Mouse (Mus musculus) stomach, postnatal 0 days (tissue): ENCODE data around the gene 4933415A04Rik. TPM values are rescaled to one million over a fixed set of nuclear protein-coding genes. Genes with fewer than 3 reads are reported as not detected.

Experiments used
- ATAC-seq: fragments of 200-750 bp; cut with Nextera tagmentation; 2 replicates; pipeline ENCODE4 v1.8.0; 2017; ENCODE audit not compliant: low FRiP score, low TSS enrichment
- DNase-seq: peaks from one replicate; pipeline ENCODE4 v3.0.0-alpha.2; 2016; ENCODE audit warnings: low spot score
- H3K27ac ChIP-seq: fragments of 300-500 bp; sonication (generic); replicated peaks from 2 replicates; pipeline ENCODE4 v1.5.1; 2014; ENCODE audit warnings: mild to moderate bottlenecking, control low read depth
- H3K27me3 ChIP-seq: fragments of 300-500 bp; sonication (generic); 2 replicates; pipeline ENCODE4 v1.6.1; 2014; ENCODE audit warnings: low read length; ENCODE audit not compliant: control insufficient read depth, insufficient read depth
- H3K36me3 ChIP-seq: fragments of 300-500 bp; sonication (generic); 2 replicates; pipeline ENCODE4 v1.6.1; 2014; ENCODE audit warnings: low read length, mixed read lengths; ENCODE audit not compliant: control insufficient read depth, insufficient read depth
- H3K4me1 ChIP-seq: fragments of 300-500 bp; sonication (generic); replicated peaks from 2 replicates; pipeline ENCODE4 v1.6.1; 2014; ENCODE audit warnings: antibody characterized with exemption; ENCODE audit not compliant: control insufficient read depth, insufficient read depth
- H3K4me2 ChIP-seq: fragments of 300-500 bp; sonication (generic); replicated peaks from 2 replicates; pipeline ENCODE4 v1.6.1; 2014; ENCODE audit warnings: low read depth, mild to moderate bottlenecking, control low read depth, moderate library complexity
- H3K4me3 ChIP-seq: fragments of 300-500 bp; sonication (generic); 2 replicates; pipeline ENCODE4 v1.5.1; 2014; ENCODE audit warnings: low read depth, low read length, control low read depth
- H3K9ac ChIP-seq: fragments of 300-500 bp; sonication (generic); 2 replicates; pipeline ENCODE4 v1.6.1; 2014; ENCODE audit warnings: mild to moderate bottlenecking, low read length, control low read depth, mixed read lengths
- H3K9me3 ChIP-seq: fragments of 300-500 bp; sonication (generic); 2 replicates; pipeline ENCODE4 v1.6.1; 2016; ENCODE audit warnings: low read length; ENCODE audit not compliant: control insufficient read depth
- CTCF ChIP-seq: IDR thresholded peaks from 2 replicates; pipeline ENCODE4 v1.5.1; 2016; ENCODE audit warnings: antibody characterized with exemption, low read depth, mild to moderate bottlenecking, moderate library complexity
- EP300 ChIP-seq: optimal IDR thresholded peaks from 2 replicates; pipeline ENCODE3; 2016; ENCODE audit warnings: antibody characterized with exemption
- WGBS: fragments of 180-500 bp; shearing (Covaris S2); extraction: QIAGEN DNeasy Blood & Tissue Kit; methylation state at CpG from one replicate; pipeline ENCODE4 v1.1.7; 2014; 5-methylcytosine and 5-hydroxymethylcytosine counted together
- polyA plus RNA-seq: library from polyadenylated mRNA; unstranded; fragments of >200 nt; fragmentation: Nextera tagmentation; extraction: Ambion mirVana; gene quantifications from 2 replicates; pipeline ENCODE4 v1.2.1, GENCODE M21; 2015

Gene 4933415A04Rik
- polyA plus RNA-seq, 1 experiment from 2014 or later = 2.4 TPM

- 88% methylated on average over 6 of the region's 6 CpGs for WGBS
- no peak for DNase-seq
- Histone ChIP-seq H3K27ac (no peak overlapping the region), H3K9ac (no peak overlapping the region), H3K36me3 (no peaks in the 10 kb centered on the region), H3K9me3 (no peaks in the 10 kb centered on the region), H3K4me3 (no peak overlapping the region), H3K27me3 (no peaks in the 10 kb centered on the region), H3K4me2 (no peak overlapping the region), H3K4me1 (peaks cover 5% of the 10 kb centered on the region)
- TF ChIP-seq EP300 (no peak), CTCF (no peak)
- ATAC-seq = no peak
Observed at GRCm38 (mm10) chr11:43552675-43553074, 34.2 kb upstream of the 4933415A04Rik start.

- H3K27ac ChIP-seq = no peak overlapping the region
- ATAC-seq (no peak), DNase-seq (no peak)
- 0 out of 2 replicates have a peak, but pooled peaks cover 2% of the 10 kb centered on the region for H3K36me3 ChIP-seq
- H3K4me2 ChIP-seq = no peak overlapping the region
- no peak overlapping the region for H3K9ac ChIP-seq
- no peaks in the 10 kb centered on the region for H3K4me1 ChIP-seq
- TF ChIP-seq EP300 = no peak
- TF ChIP-seq CTCF = peak; percentile 66
- no peak overlapping the region for H3K4me3 ChIP-seq
- H3K27me3 ChIP-seq = no peaks in the 10 kb centered on the region
- WGBS = 86% methylated on average over 11 of the region's 11 CpGs
- H3K9me3 ChIP-seq = no peaks in the 10 kb centered on the region
Observed at GRCm38 (mm10) chr11:43556538-43556937, 30.3 kb upstream of the 4933415A04Rik start.

GRCm38 (mm10) chr11:43559515-43560292, 27.1 kb upstream of the 4933415A04Rik start:
- no peak overlapping the region for H3K4me2 ChIP-seq
- DNase-seq = no peak
- H3K4me3 ChIP-seq = no peak overlapping the region
- 35% methylated on average over 6 of the region's 6 CpGs for WGBS
- no peak overlapping the region for H3K27ac ChIP-seq
- TF ChIP-seq EP300 = no peak
- no peak for TF ChIP-seq CTCF
- H3K27me3 ChIP-seq = no peaks in the 10 kb centered on the region
- H3K9ac ChIP-seq = no peak overlapping the region
- ATAC-seq = no peak
- H3K9me3 ChIP-seq = no peaks in the 10 kb centered on the region
- 0 out of 2 replicates have a peak, but pooled peaks cover 2% of the 10 kb centered on the region for H3K36me3 ChIP-seq
- no peaks in the 10 kb centered on the region for H3K4me1 ChIP-seq

GRCm38 (mm10) chr11:43563654-43564244, 23.1 kb upstream of the 4933415A04Rik start:
- 43% methylated on average over 10 of the region's 10 CpGs for WGBS

GRCm38 (mm10) chr11:43565414-43565813, 21.4 kb upstream of the 4933415A04Rik start:
- DNase-seq (no peak), ATAC-seq (no peak)
- WGBS = 57% methylated on average over 2 of the region's 2 CpGs
- no peak overlapping the region for H3K9ac ChIP-seq
- H3K27ac ChIP-seq = no peak overlapping the region
- H3K4me2 ChIP-seq = no peak overlapping the region
- no peaks in the 10 kb centered on the region for H3K27me3 ChIP-seq
- H3K4me3 ChIP-seq = no peak overlapping the region
- H3K9me3 ChIP-seq = no peaks in the 10 kb centered on the region
- H3K4me1 ChIP-seq = no peaks in the 10 kb centered on the region
- TF ChIP-seq CTCF (no peak), EP300 (no peak)
- H3K36me3 ChIP-seq = no peaks in the 10 kb centered on the region; the same call in 1 of the 2 replicates

More at GRCm38 (mm10) chr11:43563654-43564244, 23.1 kb upstream of the 4933415A04Rik start:
- Histone ChIP-seq H3K27me3 (no peaks in the 10 kb centered on the region), H3K9ac (no peak overlapping the region), H3K4me3 (no peak overlapping the region), H3K9me3 (no peaks in the 10 kb centered on the region), H3K36me3 (no peaks in the 10 kb centered on the region), H3K4me1 (no peaks in the 10 kb centered on the region), H3K4me2 (no peak overlapping the region), H3K27ac (no peak overlapping the region)
- TF ChIP-seq CTCF (no peak), EP300 (no peak)
- DNase-seq (peak; percentile 53), ATAC-seq (peak; percentile 84)

GRCm38 (mm10) chr11:43565852-43566251, 21.0 kb upstream of the 4933415A04Rik start:
- no peaks in the 10 kb centered on the region for H3K9me3 ChIP-seq
- H3K4me2 ChIP-seq = no peak overlapping the region
- no peaks in the 10 kb centered on the region for H3K27me3 ChIP-seq
- H3K27ac ChIP-seq = no peak overlapping the region
- TF ChIP-seq EP300 = no peak
- no peak for TF ChIP-seq CTCF
- 28% methylated on average over 8 of the region's 8 CpGs for WGBS
- H3K4me1 ChIP-seq = no peaks in the 10 kb centered on the region
- ATAC-seq (no peak), DNase-seq (no peak)
- H3K36me3 ChIP-seq = no peaks in the 10 kb centered on the region; the same call in 1 of the 2 replicates
- H3K9ac ChIP-seq = no peak overlapping the region
- no peak overlapping the region for H3K4me3 ChIP-seq
